Comparison of ENCODE assay signal across 13 mouse cellular contexts in the genomic region with DNA sequence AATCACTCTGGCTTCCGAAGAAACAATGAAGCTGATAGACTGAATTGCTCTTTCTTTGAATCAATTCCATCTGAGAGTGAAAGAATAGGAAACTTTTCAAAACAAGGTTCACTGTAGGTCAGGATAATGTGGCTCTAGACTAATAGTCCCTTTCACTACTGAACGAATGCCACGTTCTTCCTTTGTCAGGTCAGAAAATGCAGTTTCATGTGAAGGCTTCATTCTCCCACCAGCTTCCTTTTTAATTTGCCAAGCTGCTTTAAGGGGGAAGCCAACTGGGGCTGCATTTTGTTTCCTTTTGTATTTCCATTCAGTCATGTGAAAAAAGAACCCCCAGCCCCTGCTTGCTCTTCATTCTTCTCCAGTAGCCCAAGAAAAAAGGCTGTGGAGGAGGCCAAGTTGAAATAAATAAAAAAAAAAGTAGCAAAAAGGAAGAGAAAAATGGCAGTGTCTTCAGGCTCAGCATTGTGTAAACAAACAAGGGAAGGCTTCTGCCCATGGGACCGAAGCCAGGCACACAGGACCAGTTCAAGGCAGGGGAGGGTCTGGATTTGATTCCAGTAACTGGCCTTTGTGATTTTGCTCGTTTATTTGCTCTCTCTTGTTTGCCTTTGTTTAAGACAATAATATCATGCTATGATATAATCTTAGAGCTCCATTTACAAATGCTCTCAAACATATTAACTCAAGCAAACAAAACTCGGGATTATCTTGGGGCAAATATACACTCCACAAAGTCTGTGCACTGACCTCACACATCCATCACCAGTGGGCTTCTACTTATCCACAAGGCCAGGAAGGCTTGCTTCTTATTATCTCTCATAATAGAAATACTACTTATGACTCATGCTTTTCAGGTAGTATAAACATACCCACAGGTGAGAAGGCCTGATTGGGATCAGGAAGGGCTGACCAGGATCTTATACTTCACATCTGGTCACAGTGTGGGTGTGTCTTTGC.
DNase-seq lines count a peak whose midpoint lies in the region; ATAC-seq lines count a peak whose summit lies in the region.
"Had no signal": no experiment of that assay in that cellular context is flagged by ENCODE, and none has a peak within 500 bp of the region (broad histone marks: within the 10 kb centered on the region; RNA-seq: fewer than 3 reads in every experiment).

No protein-coding gene starts in this region.

- WGBS in midbrain, embryonic 11.5 days, result 27% methylated on average over 6 of the region's 6 CpGs
- 38% methylated on average over 6 of the region's 6 CpGs for WGBS in midbrain, embryonic 10.5 days
- 7% methylated on average over 6 of the region's 6 CpGs for WGBS in forebrain, embryonic 15.5 days
- whole genome bisulfite sequencing in midbrain, embryonic 12.5 days, result 24% methylated on average over 6 of the region's 6 CpGs

- H3K9me3 ChIP-seq in midbrain, embryonic 11.5 days (ENCODE audit: control insufficient read depth, low read length), result no peaks in the 10 kb centered on the region
- H3K9me3 ChIP-seq in midbrain, embryonic 10.5 days (replicated peaks), result no peaks in the 10 kb centered on the region
- no peaks in the 10 kb centered on the region for H3K9me3 ChIP-seq in forebrain, embryonic 15.5 days
- H3K9me3 ChIP-seq in midbrain, embryonic 12.5 days, result no peaks in the 10 kb centered on the region
- H3K9me3 ChIP-seq: heart, embryonic 13.5 days had no signal

- H3K4me1 ChIP-seq in midbrain, embryonic 11.5 days (ENCODE audit: control insufficient read depth, insufficient read depth, low read length), result peaks cover 6% of the 10 kb centered on the region; the same call in 1 of the 2 replicates
- H3K4me1 ChIP-seq in midbrain, embryonic 10.5 days, result peaks cover 14% of the 10 kb centered on the region
- peaks cover 5% of the 10 kb centered on the region; the same call in 1 of the 2 replicates for H3K4me1 ChIP-seq in forebrain, embryonic 15.5 days
- H3K4me1 ChIP-seq in midbrain, embryonic 12.5 days, result peaks cover 10% of the 10 kb centered on the region; the same call in 1 of the 2 replicates
- H3K4me1 ChIP-seq: heart, embryonic 13.5 days had no signal

- no peak overlapping the region for H3K4me3 ChIP-seq in midbrain, embryonic 11.5 days (ENCODE audit: low read depth, low read length)
- H3K4me3 ChIP-seq in midbrain, embryonic 10.5 days, result no peak overlapping the region
- H3K4me3 ChIP-seq in forebrain, embryonic 15.5 days, result no peak overlapping the region
- H3K4me3 ChIP-seq in midbrain, embryonic 12.5 days, result no peak overlapping the region
- H3K4me3 ChIP-seq: heart, embryonic 13.5 days had no signal

- no peak overlapping the region for H3K27ac ChIP-seq in midbrain, embryonic 11.5 days (ENCODE audit: low read depth, low read length)
- H3K27ac ChIP-seq in midbrain, embryonic 10.5 days (replicated peaks), result no peak overlapping the region; the same call in 1 of the 2 replicates
- H3K27ac ChIP-seq in forebrain, embryonic 15.5 days (replicated peaks), result no peak overlapping the region
- H3K27ac ChIP-seq in midbrain, embryonic 12.5 days (replicated peaks), result no peak overlapping the region
- H3K27ac ChIP-seq: heart, embryonic 13.5 days; kidney, postnatal 0 days had no signal

- H3K27me3 ChIP-seq in midbrain, embryonic 11.5 days (ENCODE audit: control insufficient read depth, insufficient read depth, low read length), result peaks cover 2% of the 10 kb centered on the region; the same call in 1 of the 2 replicates
- peaks cover 44% of the 10 kb centered on the region for H3K27me3 ChIP-seq in midbrain, embryonic 10.5 days (ENCODE audit: low read depth, poor library complexity, severe bottlenecking)
- H3K27me3 ChIP-seq in forebrain, embryonic 15.5 days, result peaks cover 4% of the 10 kb centered on the region; the same call in 1 of the 2 replicates
- peaks cover 20% of the 10 kb centered on the region for H3K27me3 ChIP-seq in midbrain, embryonic 12.5 days
- H3K27me3 ChIP-seq: CH12.LX; heart, embryonic 13.5 days had no signal

- H3K36me3 ChIP-seq in midbrain, embryonic 11.5 days (ENCODE audit: control insufficient read depth, insufficient read depth, low read length), result no peaks in the 10 kb centered on the region
- H3K36me3 ChIP-seq in midbrain, embryonic 10.5 days, result no peaks in the 10 kb centered on the region
- H3K36me3 ChIP-seq in forebrain, embryonic 15.5 days, result no peaks in the 10 kb centered on the region
- no peaks in the 10 kb centered on the region for H3K36me3 ChIP-seq in midbrain, embryonic 12.5 days
- H3K36me3 ChIP-seq: heart, embryonic 13.5 days had no signal

- no peak overlapping the region for H3K9ac ChIP-seq in midbrain, embryonic 11.5 days (ENCODE audit: low read length)
- no peak overlapping the region for H3K9ac ChIP-seq in forebrain, embryonic 15.5 days (replicated peaks)
- H3K9ac ChIP-seq in midbrain, embryonic 12.5 days (replicated peaks), result no peak overlapping the region
- H3K9ac ChIP-seq: heart, embryonic 13.5 days had no signal

- ATAC-seq in midbrain, embryonic 11.5 days (ENCODE audit: low FRiP score), result peak; percentile 57
- ATAC-seq in forebrain, embryonic 15.5 days (replicated peaks), result peak; percentile 69
- 0 out of 2 replicates have a peak, but pooled peaks have one; percentile 44 for ATAC-seq in midbrain, embryonic 12.5 days (ENCODE audit: low FRiP score, low read depth)

- no peak overlapping the region for H3K4me2 ChIP-seq in midbrain, embryonic 11.5 days
- H3K4me2 ChIP-seq in forebrain, embryonic 15.5 days (replicated peaks), result no peak overlapping the region
- H3K4me2 ChIP-seq in midbrain, embryonic 12.5 days (replicated peaks), result no peak overlapping the region
- H3K4me2 ChIP-seq: heart, embryonic 13.5 days; liver, embryonic 11.5 days had no signal

- DNase-seq in midbrain, embryonic 11.5 days (ENCODE audit: low spot score, missing footprints), result peak; percentile 83
- no peak for DNase-seq in midbrain, embryonic 10.5 days (ENCODE audit: low spot score)
- no peak for DNase-seq in kidney, adult 8-10 months
- DNase-seq in yolk sac, embryonic 10.5 days (ENCODE audit: low spot score), result no peak
- DNase-seq in adrenal gland, adult 2 months, result no peak
- DNase-seq: cerebellum, adult 9-10 months; layer of hippocampus, adult 9-11 months had no signal
